Mouse (Mus musculus): Measurements from ENCODE around the gene Gm9745. TPM values are rescaled to one million over a fixed set of nuclear protein-coding genes. Genes with fewer than 3 reads are reported as not detected.

The Gm9745 gene
- not detected in 2 replicates for polyA plus RNA-seq (2015; fragmentation: Nextera tagmentation; extraction: Ambion mirVana)

GRCm38 (mm10) chr13:8948131-8948530 is at the start of gene Gm9745:
TSS of gene Gm9745 (minus strand) at chr13:8948231.

GRCm38 (mm10) chr13:8995990-8996786 is 48.2 kb upstream of the Gm9745 start, which contains the start of gene Gtpbp4:
TSS of gene Gtpbp4 (minus strand) at chr13:8996083.

GRCm38 (mm10) chr13:8952563-8952962 is 4.5 kb upstream of the Gm9745 start, which contains the start of gene Idi2:
TSS of gene Idi2 (plus strand) at chr13:8952863.

Small RNA genes within 50 kb of the gene (microRNA-seq; reads per million reads assigned to microRNA genes)
- gene Gm22750: not detected

Other genes with a start within 250 kb of the Gm9745 start
- gene Wdr37, start 76.3 kb downstream of the Gm9745 start, polyA plus RNA-seq (2015; fragmentation: Nextera tagmentation; extraction: Ambion mirVana): 37.3 and 37.4 TPM in 2 replicates
- gene Idi1, start 62.7 kb downstream of the Gm9745 start, polyA plus RNA-seq (2015; fragmentation: Nextera tagmentation; extraction: Ambion mirVana): 82.0 and 82.2 TPM in 2 replicates
- not detected in 2 replicates for gene Idi2, start 4.6 kb upstream of the Gm9745 start, polyA plus RNA-seq (2015; fragmentation: Nextera tagmentation; extraction: Ambion mirVana)
- gene Gtpbp4, start 47.9 kb upstream of the Gm9745 start, polyA plus RNA-seq (2015; fragmentation: Nextera tagmentation; extraction: Ambion mirVana): 48.9 and 53.1 TPM in 2 replicates
- 33.1 and 35.5 TPM in 2 replicates for gene Larp4b, start 145.7 kb upstream of the Gm9745 start, polyA plus RNA-seq (2015; fragmentation: Nextera tagmentation; extraction: Ambion mirVana)